Comparison of ENCODE assay signal across 8 mouse cellular contexts in the genomic region with DNA sequence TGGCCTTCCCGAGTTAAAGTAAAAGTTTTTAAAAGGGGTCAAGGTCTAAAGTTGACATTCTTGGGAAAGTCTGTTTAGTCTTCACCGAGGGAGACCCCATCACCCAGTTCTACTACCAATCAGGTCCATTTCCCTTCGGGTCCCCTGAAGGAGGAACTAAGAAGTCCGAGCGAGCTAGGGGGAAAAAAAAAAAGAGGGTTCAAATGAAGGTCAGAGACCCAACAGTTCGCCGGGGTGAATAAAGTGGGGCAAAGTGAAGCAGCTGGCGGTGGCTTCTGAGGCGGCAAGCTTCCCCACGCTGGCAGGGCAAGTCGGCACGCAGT. TPM values are rescaled to one million over a fixed set of nuclear protein-coding genes. Genes with fewer than 3 reads are reported as not detected.
DNase-seq lines count a peak whose midpoint lies in the region; ATAC-seq and TF ChIP-seq lines count a peak whose summit lies in the region.

No protein-coding gene starts in this region.

- intact Hi-C loops in heart, postnatal 36 days (cut with DNase I): loop anchor here (2.0 to 10.0 kb wide), 3 partner anchors 50 to 444 kb away; a partner anchor contains a TSS

- H3K27me3 ChIP-seq in heart, embryonic 11.5 days (ENCODE audit: control insufficient read depth, insufficient read depth, low read length): no peaks in the 10 kb centered on the region
- H3K27me3 ChIP-seq in E14TG2a.4 (ENCODE audit: insufficient read depth, low read length): no peaks in the 10 kb centered on the region
- H3K27me3 ChIP-seq in forebrain, embryonic 12.5 days: no peaks in the 10 kb centered on the region
- H3K27me3 ChIP-seq in liver, embryonic 14.5 days (ENCODE audit: control insufficient read depth, insufficient read depth, low read length): no peaks in the 10 kb centered on the region

- no peak; the same call in 1 of the 2 replicates for ATAC-seq in heart, embryonic 11.5 days (replicated peaks; ENCODE audit: insufficient number of reproducible peaks, low FRiP score, low TSS enrichment)
- ATAC-seq in forebrain, embryonic 12.5 days (ENCODE audit: low FRiP score): peak; percentile 24; the same call in 1 of the 2 replicates
- ATAC-seq in liver, embryonic 14.5 days (ENCODE audit: insufficient read depth): no peak

- 1% methylated on average over 12 of the region's 12 CpGs for WGBS in heart, embryonic 11.5 days (ENCODE audit: insufficient replicate concordance)
- 1% methylated on average over 12 of the region's 12 CpGs for WGBS in forebrain, embryonic 12.5 days
- under 1% methylated on average over 12 of the region's 12 CpGs for WGBS in liver, embryonic 14.5 days (ENCODE audit: insufficient replicate concordance)

- H3K9ac ChIP-seq in heart, embryonic 11.5 days (ENCODE audit: low read depth, low read length): peak overlapping the region; percentile 96
- H3K9ac ChIP-seq in forebrain, embryonic 12.5 days: peak overlapping the region; percentile 99
- H3K9ac ChIP-seq in liver, embryonic 14.5 days (replicated peaks): peak overlapping the region; percentile 83

- H3K4me2 ChIP-seq in heart, embryonic 11.5 days: peak overlapping the region; percentile 83
- peak overlapping the region; percentile 87 for H3K4me2 ChIP-seq in forebrain, embryonic 12.5 days
- peak overlapping the region; percentile 83 for H3K4me2 ChIP-seq in liver, embryonic 14.5 days (ENCODE audit: low read depth)

- no peak for DNase-seq in heart, postnatal 36 days
- DNase-seq in liver, embryonic 14.5 days (ENCODE audit: low read depth in 3 of 3, low spot score in 3 of 3): no peak
- DNase-seq in frontal cortex, postnatal 10 days (ENCODE audit: low spot score in 2 of 2): no peak
- no peak for DNase-seq in layer of hippocampus, postnatal 14 days (ENCODE audit: low spot score in 2 of 2)
- DNase-seq in spleen, adult 12 weeks (ENCODE audit: low spot score): no peak

- H3K36me3 ChIP-seq in heart, embryonic 11.5 days (ENCODE audit: control insufficient read depth, insufficient read depth, low read length): no peaks in the 10 kb centered on the region
- H3K36me3 ChIP-seq in E14TG2a.4 (ENCODE audit: insufficient read depth, low read length): peaks cover 10% of the 10 kb centered on the region
- 0 out of 2 replicates have a peak, but pooled peaks cover 2% of the 10 kb centered on the region for H3K36me3 ChIP-seq in forebrain, embryonic 12.5 days (replicated peaks)
- no peaks in the 10 kb centered on the region for H3K36me3 ChIP-seq in liver, embryonic 14.5 days (replicated peaks; ENCODE audit: control insufficient read depth, insufficient read depth, low read depth)

- TF ChIP-seq EP300 in liver, embryonic 14.5 days (IDR thresholded peaks at IDR 0.05; ENCODE audit: low read depth): no peak

- peak overlapping the region; percentile 99 for H3K27ac ChIP-seq in heart, embryonic 11.5 days (ENCODE audit: low read depth, low read length)
- H3K27ac ChIP-seq in forebrain, embryonic 12.5 days: peak overlapping the region; percentile 98
- H3K27ac ChIP-seq in liver, embryonic 14.5 days: peak overlapping the region; percentile 56

- H3K4me3 ChIP-seq in heart, embryonic 11.5 days (ENCODE audit: low read depth, low read length): peak overlapping the region; percentile 99
- peak overlapping the region; percentile 86 for H3K4me3 ChIP-seq in E14TG2a.4 (replicated peaks; ENCODE audit: low read length)
- H3K4me3 ChIP-seq in forebrain, embryonic 12.5 days (replicated peaks): peak overlapping the region; percentile 99
- peak overlapping the region; percentile 62 to 75 for H3K4me3 ChIP-seq in liver, embryonic 14.5 days (ENCODE audit: insufficient read depth in 1 of 2, low read depth in 2 of 2, low read length in 2 of 2)

- no peaks in the 10 kb centered on the region for H3K9me3 ChIP-seq in heart, embryonic 11.5 days (replicated peaks; ENCODE audit: control insufficient read depth, low read length)
- no peaks in the 10 kb centered on the region for H3K9me3 ChIP-seq in E14TG2a.4 (ENCODE audit: low read length)
- H3K9me3 ChIP-seq in forebrain, embryonic 12.5 days: no peaks in the 10 kb centered on the region
- H3K9me3 ChIP-seq in liver, embryonic 14.5 days (ENCODE audit: control insufficient read depth, low read length): no peaks in the 10 kb centered on the region

- TF ChIP-seq CTCF in E14TG2a.4 (conservative IDR thresholded peaks at IDR 0.05; ENCODE audit: low read length): no peak
- no peak for TF ChIP-seq CTCF in liver, embryonic 14.5 days (IDR thresholded peaks at IDR 0.05; ENCODE audit: low read depth)

- peaks cover 15% of the 10 kb centered on the region for H3K4me1 ChIP-seq in heart, embryonic 11.5 days (ENCODE audit: control insufficient read depth, insufficient read depth, low read length)
- peaks cover 39% of the 10 kb centered on the region for H3K4me1 ChIP-seq in E14TG2a.4 (replicated peaks; ENCODE audit: low read depth, low read length)
- H3K4me1 ChIP-seq in forebrain, embryonic 12.5 days: peaks cover 31% of the 10 kb centered on the region
- peaks cover 5 to 14% of the 10 kb centered on the region in 2 experiments; a peak in 2 of 4 replicates for H3K4me1 ChIP-seq in liver, embryonic 14.5 days (replicated peaks; ENCODE audit: control insufficient read depth in 2 of 2, insufficient read depth in 2 of 2, low read length in 1 of 2)

RNA-seq across cellular contexts. Expression of a gene that starts 0.3 kb away (rescaled TPM):
- 76.9 and 80.6 TPM in 2 replicates for polyA plus RNA-seq in heart, embryonic 11.5 days (2014; fragmentation: Nextera tagmentation; extraction: Ambion mirVana)
- 100 to 1,000 TPM; 138 to 149 TPM for total RNA-seq in heart, postnatal 36 days (2021)
- polyA plus RNA-seq in forebrain, embryonic 12.5 days (2016; fragmentation: Nextera tagmentation; extraction: Ambion mirVana): 58.9 and 77.1 TPM in 2 replicates
- polyA plus RNA-seq in liver, embryonic 14.5 days (2012; rRNA removed): 24.1 and 24.6 TPM in 2 replicates
- polyA plus RNA-seq in liver, embryonic 14.5 days (2014; fragmentation: Nextera tagmentation; extraction: Ambion mirVana): 19.3 and 20.5 TPM in 2 replicates
- total RNA-seq in layer of hippocampus, postnatal 14 days (2021): 100 to 1,000 TPM; 220 to 237 TPM

RNA-seq across cellular contexts. Expression of a gene that starts 50.4 kb away (rescaled TPM):
- 23.9 and 30.7 TPM in 2 replicates for polyA plus RNA-seq in heart, embryonic 11.5 days (2014; fragmentation: Nextera tagmentation; extraction: Ambion mirVana)
- total RNA-seq in heart, postnatal 36 days (2021): 10 to 100 TPM; 29.8 to 31.9 TPM
- polyA plus RNA-seq in forebrain, embryonic 12.5 days (2016; fragmentation: Nextera tagmentation; extraction: Ambion mirVana): 45.2 and 47.3 TPM in 2 replicates
- 9.7 and 12.5 TPM in 2 replicates for polyA plus RNA-seq in liver, embryonic 14.5 days (2012; rRNA removed)
- 22.7 and 22.9 TPM in 2 replicates for polyA plus RNA-seq in liver, embryonic 14.5 days (2014; fragmentation: Nextera tagmentation; extraction: Ambion mirVana)
- total RNA-seq in layer of hippocampus, postnatal 14 days (2021): 10 to 100 TPM; 60.3 to 65.6 TPM

RNA-seq across cellular contexts. Expression of a gene that starts 50.5 kb away (rescaled TPM):
- polyA plus RNA-seq in heart, embryonic 11.5 days (2014; fragmentation: Nextera tagmentation; extraction: Ambion mirVana): 1.1 and 1.5 TPM in 2 replicates
- total RNA-seq in heart, postnatal 36 days (2021): 10 to 100 TPM; 19.8 to 23.8 TPM
- polyA plus RNA-seq in forebrain, embryonic 12.5 days (2016; fragmentation: Nextera tagmentation; extraction: Ambion mirVana): 1.3 and 2.5 TPM in 2 replicates
- 1.6 and 1.7 TPM in 2 replicates for polyA plus RNA-seq in liver, embryonic 14.5 days (2012; rRNA removed)
- 2.2 and 2.6 TPM in 2 replicates for polyA plus RNA-seq in liver, embryonic 14.5 days (2014; fragmentation: Nextera tagmentation; extraction: Ambion mirVana)
- total RNA-seq in layer of hippocampus, postnatal 14 days (2021): 1 to 10 TPM; 3.3 to 3.5 TPM
